Mouse (Mus musculus): Measurements from ENCODE around the gene Pde9a. TPM values are rescaled to one million over a fixed set of nuclear protein-coding genes. Genes with fewer than 3 reads are reported as not detected.
A peak's percentile ranks its signal among the peaks of the same experiment; 100 is the strongest.

The Pde9a gene
- polyA plus RNA-seq, 1 experiment from 2014 or later: 30.3 TPM

DNA sequence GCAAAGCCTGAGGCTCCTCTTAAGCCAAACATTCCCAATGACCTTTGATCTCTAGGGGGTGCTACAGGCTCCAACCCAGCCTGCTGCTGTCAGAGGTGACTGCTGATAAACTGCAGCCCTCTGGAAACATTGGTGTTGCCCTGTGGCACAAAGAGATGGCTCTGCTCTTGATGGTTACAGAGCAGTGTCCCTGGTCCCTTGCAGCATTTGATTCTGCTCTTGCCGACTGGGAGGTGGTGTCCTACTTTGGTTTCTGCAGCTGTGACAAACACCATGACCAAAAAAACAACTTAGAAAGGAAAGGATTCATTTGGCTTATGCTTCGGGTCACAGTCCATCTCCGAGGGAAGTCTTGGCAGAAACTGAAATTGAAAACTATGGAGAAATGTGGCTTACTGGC is 5.5 kb downstream of the Pde9a start:
- H3K36me3 ChIP-seq: no peaks in the 10 kb centered on the region
- no peak overlapping the region for H3K27ac ChIP-seq (replicated peaks)
- H3K4me3 ChIP-seq: no peak overlapping the region
- no peaks in the 10 kb centered on the region for H3K9me3 ChIP-seq
- H3K4me2 ChIP-seq (replicated peaks): no peak overlapping the region
- no peak overlapping the region for H3K9ac ChIP-seq (replicated peaks)
- ATAC-seq (ENCODE audit: low FRiP score, low read depth): no peak
- peaks cover 13% of the 10 kb centered on the region for H3K27me3 ChIP-seq
- 81% methylated on average over 3 of the region's 3 CpGs for WGBS
- peaks cover 42% of the 10 kb centered on the region for H3K4me1 ChIP-seq

DNA sequence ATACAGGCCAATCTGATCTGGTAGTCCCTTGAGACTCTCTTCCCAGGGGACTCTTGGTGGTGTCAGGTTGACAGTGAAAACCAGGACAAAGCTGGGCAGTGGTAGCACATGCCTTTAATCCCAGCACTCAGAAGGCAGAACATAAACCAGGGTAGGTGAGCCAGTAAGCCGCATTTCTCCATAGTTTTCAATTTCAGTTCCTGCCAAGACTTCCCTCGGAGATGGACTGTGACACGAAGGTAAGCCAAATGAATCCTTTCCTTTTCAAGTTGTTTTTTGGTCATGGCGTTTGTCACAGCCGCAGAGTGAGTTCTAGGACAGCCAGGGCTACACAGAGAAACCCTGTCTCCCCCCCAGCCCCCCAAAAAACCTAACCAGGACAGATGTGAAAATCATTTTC is 6.0 kb downstream of the Pde9a start:
- H3K4me1 ChIP-seq: peaks cover 39% of the 10 kb centered on the region
- H3K27me3 ChIP-seq: peaks cover 10% of the 10 kb centered on the region; the same call in 1 of the 2 replicates
- no peak for ATAC-seq (ENCODE audit: low FRiP score, low read depth)
- H3K9ac ChIP-seq (replicated peaks): no peak overlapping the region
- H3K9me3 ChIP-seq: no peaks in the 10 kb centered on the region
- no peak overlapping the region for H3K4me2 ChIP-seq (replicated peaks)
- no peak overlapping the region for H3K4me3 ChIP-seq
- 95% methylated on average over 5 of the region's 5 CpGs for WGBS
- H3K27ac ChIP-seq (replicated peaks): no peak overlapping the region
- H3K36me3 ChIP-seq: no peaks in the 10 kb centered on the region

DNA sequence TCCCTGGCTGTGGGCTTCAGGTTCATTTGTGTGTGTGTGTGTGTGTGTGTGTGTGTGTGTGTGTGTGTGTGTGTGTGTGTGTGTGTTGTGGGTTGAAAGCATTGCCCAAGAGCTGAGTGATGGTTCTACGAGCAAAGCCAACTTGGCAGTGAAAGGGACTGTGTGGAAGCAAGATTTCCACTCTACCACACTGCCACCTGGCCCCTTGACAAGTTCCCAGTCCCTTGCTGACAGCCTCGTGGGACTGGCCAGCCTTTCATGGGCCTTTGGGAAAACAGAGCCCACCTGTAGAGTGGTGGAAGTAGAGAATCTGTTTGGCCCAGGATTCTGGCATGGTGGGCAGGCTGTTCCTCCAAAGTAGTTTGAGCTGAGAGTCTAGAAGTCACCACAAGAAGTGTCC is 7.8 kb downstream of the Pde9a start:
- Histone ChIP-seq H3K4me3 (no peak overlapping the region), H3K4me2 (replicated peaks) (no peak overlapping the region), H3K9ac (replicated peaks) (no peak overlapping the region), H3K36me3 (0 out of 2 replicates have a peak, but pooled peaks cover 3% of the 10 kb centered on the region), H3K27ac (replicated peaks) (no peak overlapping the region), H3K4me1 (peaks cover 22% of the 10 kb centered on the region), H3K9me3 (no peaks in the 10 kb centered on the region), H3K27me3 (no peaks in the 10 kb centered on the region)
- 63% methylated on average over 2 of the region's 2 CpGs for WGBS
- no peak for ATAC-seq (ENCODE audit: low FRiP score, low read depth)

DNA sequence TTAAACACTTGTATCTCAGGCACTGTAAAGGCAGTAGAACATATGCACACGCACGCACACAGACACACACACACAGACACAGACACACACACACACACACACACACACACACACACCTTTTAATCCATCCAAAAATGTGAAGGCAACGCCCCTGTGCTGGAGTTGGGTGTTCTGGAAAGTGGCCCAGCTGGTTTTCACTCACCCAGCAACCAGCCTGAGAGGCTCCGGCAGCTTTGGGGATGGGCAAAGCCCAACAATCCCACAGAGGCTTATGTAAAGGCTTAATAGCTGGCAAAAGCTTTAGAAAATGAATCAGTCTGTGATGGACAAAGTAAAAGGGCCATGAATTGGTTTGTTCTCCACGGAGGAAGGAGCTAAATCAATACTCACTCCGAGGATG is 14.3 kb downstream of the Pde9a start:
- 82% methylated on average over 6 of the region's 6 CpGs for WGBS
- Histone ChIP-seq H3K36me3 (0 out of 2 replicates have a peak, but pooled peaks cover 3% of the 10 kb centered on the region), H3K4me1 (peaks cover 12% of the 10 kb centered on the region), H3K27me3 (no peaks in the 10 kb centered on the region), H3K27ac (replicated peaks) (0 out of 2 replicates have a peak overlapping the region, but pooled peaks have one; percentile 5), H3K4me3 (no peak overlapping the region), H3K4me2 (replicated peaks) (no peak overlapping the region), H3K9me3 (no peaks in the 10 kb centered on the region), H3K9ac (replicated peaks) (no peak overlapping the region)
- no peak for ATAC-seq (ENCODE audit: low FRiP score, low read depth)

DNA sequence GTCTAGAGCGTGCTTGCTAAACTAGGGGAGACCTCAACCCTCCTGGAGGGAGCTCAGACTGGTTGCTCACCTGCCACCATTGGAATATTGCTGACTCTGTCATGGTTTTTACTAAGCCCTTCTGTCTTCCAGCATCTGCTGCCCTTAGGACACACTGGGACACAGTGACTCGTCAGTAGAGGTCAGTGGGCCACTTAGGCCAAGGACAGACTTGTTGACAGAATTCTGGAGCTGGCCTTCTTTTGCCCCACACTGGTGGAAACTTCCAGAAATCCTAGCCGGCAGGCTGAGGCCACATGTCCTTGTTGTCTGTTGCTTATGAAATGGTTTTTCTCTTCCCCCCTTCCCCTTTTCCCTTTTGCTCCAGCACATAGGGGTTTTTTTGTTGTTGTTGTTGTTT is 15.2 kb downstream of the Pde9a start:
- no peak for ATAC-seq (ENCODE audit: low FRiP score, low read depth)
- 79% methylated on average over 3 of the region's 3 CpGs for WGBS
- H3K4me1 ChIP-seq: peaks cover 12% of the 10 kb centered on the region
- no peak overlapping the region for H3K9ac ChIP-seq (replicated peaks)
- H3K9me3 ChIP-seq: no peaks in the 10 kb centered on the region
- H3K27ac ChIP-seq (replicated peaks): no peak overlapping the region
- 0 out of 2 replicates have a peak, but pooled peaks cover 3% of the 10 kb centered on the region for H3K36me3 ChIP-seq
- H3K4me3 ChIP-seq: no peak overlapping the region
- no peaks in the 10 kb centered on the region for H3K27me3 ChIP-seq
- no peak overlapping the region for H3K4me2 ChIP-seq (replicated peaks)

DNA sequence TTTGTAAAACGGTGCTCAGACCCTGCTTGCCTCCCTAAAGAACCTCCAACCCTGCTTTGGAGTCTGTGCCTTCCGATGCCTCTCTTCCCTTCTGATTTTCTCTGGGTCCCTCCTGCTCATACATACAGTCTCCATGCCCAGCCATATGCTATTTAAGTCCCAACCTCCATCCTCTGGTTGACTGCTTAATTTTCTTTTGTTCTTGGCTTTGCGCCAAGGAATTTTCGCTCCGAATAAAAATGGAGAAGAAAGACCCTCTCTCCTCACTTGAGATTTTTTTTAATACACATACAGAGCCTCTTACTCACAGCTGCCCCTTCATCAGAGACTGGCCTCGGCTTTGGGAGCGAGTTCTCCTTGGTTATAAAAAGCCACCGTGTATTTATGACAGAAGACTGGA is 16.7 kb downstream of the Pde9a start:
- Histone ChIP-seq H3K4me1 (peaks cover 16% of the 10 kb centered on the region), H3K9ac (replicated peaks) (no peak overlapping the region), H3K4me3 (no peak overlapping the region), H3K36me3 (0 out of 2 replicates have a peak, but pooled peaks cover 5% of the 10 kb centered on the region), H3K4me2 (replicated peaks) (no peak overlapping the region), H3K9me3 (no peaks in the 10 kb centered on the region), H3K27me3 (no peaks in the 10 kb centered on the region), H3K27ac (replicated peaks) (no peak overlapping the region)
- WGBS: 78% methylated on average over 8 of the region's 8 CpGs
- no peak for ATAC-seq (ENCODE audit: low FRiP score, low read depth)

DNA sequence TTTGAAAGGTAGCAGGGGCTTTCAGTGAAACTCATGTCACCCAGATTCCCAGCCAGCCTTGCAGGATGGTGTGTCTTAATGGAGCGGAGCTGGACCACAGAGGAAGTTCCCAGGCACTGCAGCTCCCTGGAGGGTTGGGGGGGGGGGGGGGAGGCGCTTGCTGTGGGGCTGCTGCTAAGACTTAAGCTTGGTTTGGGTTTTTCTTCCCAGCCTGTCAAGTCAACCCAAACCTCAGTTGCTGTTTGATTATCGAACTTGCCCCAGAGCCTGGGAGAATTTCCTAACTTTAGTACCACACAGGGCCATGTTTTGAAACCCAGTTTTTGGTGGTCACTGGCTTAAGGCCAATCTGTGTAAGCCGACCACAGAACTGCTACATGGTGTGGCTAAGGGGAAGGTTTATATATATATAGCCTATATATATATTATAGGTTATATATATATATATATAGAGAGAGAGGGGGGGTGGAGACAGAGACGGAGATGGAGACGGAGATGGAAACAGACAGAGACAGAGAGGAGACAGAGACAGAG is 19.8 kb downstream of the Pde9a start:
- Histone ChIP-seq H3K27ac (replicated peaks) (no peak overlapping the region), H3K4me3 (no peak overlapping the region), H3K9ac (replicated peaks) (no peak overlapping the region), H3K27me3 (peaks cover 5% of the 10 kb centered on the region; the same call in 1 of the 2 replicates), H3K4me2 (replicated peaks) (no peak overlapping the region), H3K4me1 (peaks cover 34% of the 10 kb centered on the region), H3K9me3 (no peaks in the 10 kb centered on the region), H3K36me3 (0 out of 2 replicates have a peak, but pooled peaks cover 3% of the 10 kb centered on the region)
- WGBS: 65% methylated on average over 6 of the region's 6 CpGs
- no peak for ATAC-seq (ENCODE audit: low FRiP score, low read depth)

DNA sequence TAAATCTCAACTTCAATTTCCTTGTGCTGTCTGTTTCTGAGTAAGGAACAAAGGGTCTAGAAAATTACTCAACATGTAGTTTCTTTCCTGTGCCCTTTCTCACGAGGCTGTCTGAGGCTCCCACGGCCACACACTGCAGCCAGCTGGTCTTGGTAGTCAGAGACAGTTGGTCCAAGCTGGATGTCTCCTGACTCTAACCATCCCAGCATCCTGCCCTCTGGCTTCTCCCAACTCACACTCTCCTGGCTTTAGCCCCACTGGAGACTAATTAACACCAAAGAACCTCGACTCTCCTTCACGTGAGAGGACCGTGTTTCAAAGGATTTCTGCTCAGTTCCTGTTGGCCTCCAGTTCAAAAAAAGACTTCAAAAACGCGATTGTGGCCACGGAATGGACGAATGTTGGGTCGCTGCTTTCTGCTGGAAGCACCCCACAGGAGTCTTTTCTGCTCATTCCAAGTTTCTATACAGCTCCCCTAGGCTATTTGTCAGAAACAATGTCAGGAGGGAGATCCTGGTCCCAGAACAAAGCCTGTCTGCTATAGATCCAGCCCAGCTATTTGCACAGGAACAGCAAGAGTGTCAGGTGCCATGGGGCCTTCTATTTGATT is 23.8 kb downstream of the Pde9a start:
- Histone ChIP-seq H3K27me3 (peaks cover 5% of the 10 kb centered on the region; the same call in 1 of the 2 replicates), H3K4me1 (peaks cover 30% of the 10 kb centered on the region), H3K4me2 (replicated peaks) (0 out of 2 replicates have a peak overlapping the region, but pooled peaks have one; percentile 4), H3K9me3 (no peaks in the 10 kb centered on the region), H3K27ac (replicated peaks) (peak overlapping the region; percentile 50), H3K9ac (replicated peaks) (no peak overlapping the region; the same call in 1 of the 2 replicates), H3K4me3 (no peak overlapping the region), H3K36me3 (peaks cover 9% of the 10 kb centered on the region)
- ATAC-seq (ENCODE audit: low FRiP score, low read depth): no peak
- 9% methylated on average over 10 of the region's 10 CpGs for WGBS

DNA sequence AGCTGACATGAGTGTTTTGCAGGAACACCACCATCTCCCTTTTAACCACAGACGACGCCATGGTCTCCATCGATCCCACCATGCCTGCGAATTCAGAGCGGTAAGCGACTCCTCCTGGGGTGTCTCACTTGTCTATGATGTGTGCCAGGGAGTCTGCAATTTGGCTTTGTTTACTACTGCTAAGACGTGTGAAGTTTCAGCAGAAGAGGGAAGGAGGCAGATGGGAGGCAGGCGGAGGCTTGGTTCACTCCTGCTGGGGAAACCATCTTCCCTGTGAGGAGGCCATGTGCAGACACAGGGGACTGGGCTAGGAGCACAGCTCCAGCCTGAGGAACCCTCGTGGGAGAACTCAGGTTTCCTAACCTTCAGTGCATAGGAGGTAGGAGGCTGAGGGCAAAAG is 29.2 kb downstream of the Pde9a start:
- H3K4me1 ChIP-seq: peaks cover 9% of the 10 kb centered on the region
- 87% methylated on average over 9 of the region's 9 CpGs for WGBS
- no peak overlapping the region for H3K27ac ChIP-seq (replicated peaks)
- H3K27me3 ChIP-seq: no peaks in the 10 kb centered on the region
- no peak overlapping the region for H3K9ac ChIP-seq (replicated peaks)
- H3K4me2 ChIP-seq (replicated peaks): no peak overlapping the region
- H3K4me3 ChIP-seq: no peak overlapping the region
- H3K36me3 ChIP-seq: peaks cover 41% of the 10 kb centered on the region
- H3K9me3 ChIP-seq: no peaks in the 10 kb centered on the region
- ATAC-seq (ENCODE audit: low FRiP score, low read depth): no peak

DNA sequence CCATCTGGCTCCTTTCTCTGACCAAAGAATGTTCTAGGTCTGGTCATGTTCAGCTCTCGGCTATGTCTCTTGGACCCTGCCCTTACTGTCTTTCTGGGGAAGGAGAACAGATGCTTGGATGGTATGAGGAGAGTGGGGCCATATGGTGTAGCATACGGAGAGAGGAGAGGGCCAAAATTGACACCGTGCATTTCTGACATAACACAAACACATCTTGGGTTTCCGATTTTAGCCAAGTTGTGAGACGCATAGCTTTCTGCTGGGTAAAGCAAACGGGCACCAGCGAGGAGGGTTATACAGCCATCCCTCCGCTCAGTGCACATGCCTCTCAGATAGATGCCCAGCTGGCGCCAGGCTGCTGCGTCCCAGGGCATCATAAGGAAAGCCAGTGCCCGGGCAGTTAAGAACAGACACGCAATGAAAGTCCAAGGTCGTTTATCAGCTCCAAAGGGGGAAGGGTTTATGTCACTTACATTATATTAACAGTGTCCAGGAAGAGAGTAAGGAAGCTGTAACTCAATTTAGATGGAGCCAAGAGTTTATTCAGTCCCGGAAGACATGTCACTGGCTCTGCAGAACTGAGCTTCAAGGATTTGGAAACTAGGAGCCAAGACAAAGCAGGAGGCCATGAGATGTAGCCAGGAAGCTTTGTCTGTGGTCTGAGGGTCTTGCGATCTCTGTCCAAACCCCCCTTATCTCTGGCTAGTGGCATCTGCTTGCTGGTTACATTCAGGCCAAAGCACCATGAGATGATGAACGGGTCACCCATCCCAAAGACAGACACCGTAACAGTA is 33.0 kb downstream of the Pde9a start:
- WGBS: 91% methylated on average over 17 of the region's 17 CpGs
- Histone ChIP-seq H3K27me3 (no peaks in the 10 kb centered on the region), H3K4me3 (no peak overlapping the region), H3K4me2 (replicated peaks) (no peak overlapping the region), H3K27ac (replicated peaks) (no peak overlapping the region), H3K36me3 (peaks cover 43% of the 10 kb centered on the region), H3K9me3 (no peaks in the 10 kb centered on the region), H3K4me1 (0 out of 2 replicates have a peak, but pooled peaks cover 4% of the 10 kb centered on the region), H3K9ac (replicated peaks) (no peak overlapping the region)
- no peak for ATAC-seq (ENCODE audit: low FRiP score, low read depth)

DNA sequence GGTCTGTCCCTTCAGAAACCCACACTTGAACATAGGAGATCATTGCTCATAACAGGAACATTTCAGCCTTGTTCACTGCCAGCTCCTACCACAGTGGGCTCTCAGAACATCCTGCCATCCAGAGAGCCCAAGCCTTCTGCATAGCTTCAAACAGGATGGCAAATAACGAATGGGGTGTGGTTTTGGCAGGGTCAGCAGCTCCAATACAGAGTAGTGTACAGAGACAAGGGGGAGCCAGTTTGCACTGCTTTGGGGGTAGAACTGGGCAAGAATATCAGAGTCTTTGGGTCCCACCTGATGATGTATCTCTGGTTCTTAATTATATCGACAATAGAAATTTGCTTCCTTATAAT is 33.6 kb downstream of the Pde9a start:
- no peak overlapping the region for H3K27ac ChIP-seq (replicated peaks)

DNA sequence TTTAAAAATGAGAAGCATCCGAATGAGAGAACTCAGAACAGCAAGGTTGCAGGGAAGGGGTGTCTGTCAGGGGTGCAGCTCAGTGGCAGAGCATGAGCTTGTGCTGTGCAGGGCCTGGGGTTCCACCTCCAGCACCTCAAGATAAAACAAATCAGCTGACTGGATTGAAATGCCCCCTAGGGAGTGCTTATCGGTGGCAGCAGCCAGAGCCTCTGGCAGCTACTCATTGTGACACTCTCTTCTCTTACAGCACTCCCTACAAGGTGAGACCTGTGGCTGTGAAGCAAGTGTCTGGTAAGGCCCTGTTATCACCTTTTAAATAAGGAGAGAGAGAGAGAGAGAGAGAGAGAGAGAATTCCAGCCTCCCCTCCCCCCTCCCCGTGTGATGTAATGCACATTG is 34.0 kb downstream of the Pde9a start:
- ATAC-seq (ENCODE audit: low FRiP score, low read depth): no peak
- H3K27ac ChIP-seq (replicated peaks): no peak overlapping the region
- WGBS: 55% methylated on average over 3 of the region's 3 CpGs

More for the DNA sequence above, 33.6 kb downstream of the Pde9a start:
- Histone ChIP-seq H3K4me1 (0 out of 2 replicates have a peak, but pooled peaks cover 4% of the 10 kb centered on the region), H3K4me2 (replicated peaks) (no peak overlapping the region), H3K36me3 (peaks cover 40% of the 10 kb centered on the region), H3K9ac (replicated peaks) (no peak overlapping the region), H3K27me3 (no peaks in the 10 kb centered on the region), H3K4me3 (no peak overlapping the region), H3K9me3 (no peaks in the 10 kb centered on the region)
- WGBS: 79% methylated on average over 2 of the region's 2 CpGs
- no peak for ATAC-seq (ENCODE audit: low FRiP score, low read depth)

More for the DNA sequence above, 34.0 kb downstream of the Pde9a start:
- Histone ChIP-seq H3K4me3 (no peak overlapping the region), H3K4me2 (replicated peaks) (no peak overlapping the region), H3K9ac (replicated peaks) (no peak overlapping the region), H3K27me3 (no peaks in the 10 kb centered on the region), H3K36me3 (peaks cover 37% of the 10 kb centered on the region), H3K9me3 (no peaks in the 10 kb centered on the region), H3K4me1 (0 out of 2 replicates have a peak, but pooled peaks cover 4% of the 10 kb centered on the region)
